In the genomic region with DNA sequence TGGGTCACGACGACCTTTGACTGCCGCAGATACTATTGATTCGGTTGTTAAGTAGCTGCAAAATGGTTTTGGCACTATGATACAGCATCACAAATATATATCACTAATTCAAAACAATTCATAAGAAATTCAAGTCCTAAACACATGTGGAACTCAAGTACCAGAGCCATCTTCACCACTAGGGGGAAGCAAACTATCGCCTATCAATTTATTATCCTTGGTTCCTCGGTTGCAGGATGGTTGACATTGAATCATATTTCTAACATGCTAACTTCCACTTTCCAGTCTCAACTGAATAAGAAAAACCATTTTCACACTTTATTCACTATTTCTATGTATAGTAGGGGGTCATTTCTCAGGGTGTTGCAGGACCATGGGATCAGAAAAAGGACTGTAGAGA, we compare ENCODE assay signal across 9 mouse cellular contexts. TPM values are rescaled to one million over a fixed set of nuclear protein-coding genes. Genes with fewer than 3 reads are reported as not detected.
A peak's percentile ranks its signal among the peaks of the same experiment; 100 is the strongest.
DNase-seq lines count a peak whose midpoint lies in the region; ATAC-seq and TF ChIP-seq lines count a peak whose summit lies in the region.
"Had no signal": no experiment of that assay in that cellular context is flagged by ENCODE, and none has a peak within 500 bp of the region (broad histone marks: within the 10 kb centered on the region; RNA-seq: fewer than 3 reads in every experiment).

No protein-coding gene starts in this region.

- no peak overlapping the region for H3K4me2 ChIP-seq in heart, embryonic 11.5 days
- no peak overlapping the region for H3K4me2 ChIP-seq in forebrain, embryonic 16.5 days (ENCODE audit: low read length)
- no peak overlapping the region for H3K4me2 ChIP-seq in midbrain, embryonic 12.5 days (replicated peaks)

- TF ChIP-seq CTCF in brain, embryonic 14.5 days (IDR thresholded peaks at IDR 0.05; ENCODE audit: borderline replicate concordance, extremely low read depth, insufficient read depth, insufficient read length), result peak; percentile 61

- TF ChIP-seq POLR2A in brain, embryonic 14.5 days (IDR thresholded peaks at IDR 0.05; ENCODE audit: borderline replicate concordance, extremely low read depth, insufficient read depth, insufficient read length, poor library complexity, severe bottlenecking), result no peak

- H3K4me1 ChIP-seq in heart, embryonic 11.5 days (ENCODE audit: control insufficient read depth, insufficient read depth, low read length), result no peaks in the 10 kb centered on the region
- peaks cover 12% of the 10 kb centered on the region for H3K4me1 ChIP-seq in forebrain, embryonic 16.5 days (replicated peaks; ENCODE audit: control insufficient read depth, insufficient read depth, low read length)
- H3K4me1 ChIP-seq in midbrain, embryonic 12.5 days, result no peaks in the 10 kb centered on the region; the same call in 1 of the 2 replicates

- H3K9ac ChIP-seq in heart, embryonic 11.5 days (ENCODE audit: low read depth, low read length), result no peak overlapping the region
- H3K9ac ChIP-seq in forebrain, embryonic 16.5 days (replicated peaks; ENCODE audit: low read depth, low read length), result no peak overlapping the region
- H3K9ac ChIP-seq in midbrain, embryonic 12.5 days (replicated peaks), result no peak overlapping the region

- H3K9me3 ChIP-seq in heart, embryonic 11.5 days (replicated peaks; ENCODE audit: control insufficient read depth, low read length), result no peaks in the 10 kb centered on the region
- H3K9me3 ChIP-seq in forebrain, embryonic 16.5 days (ENCODE audit: control insufficient read depth, low read length), result no peaks in the 10 kb centered on the region
- no peaks in the 10 kb centered on the region for H3K9me3 ChIP-seq in midbrain, embryonic 12.5 days

- no peaks in the 10 kb centered on the region for H3K27me3 ChIP-seq in heart, embryonic 11.5 days (ENCODE audit: control insufficient read depth, insufficient read depth, low read length)
- no peaks in the 10 kb centered on the region for H3K27me3 ChIP-seq in forebrain, embryonic 16.5 days (replicated peaks; ENCODE audit: control insufficient read depth, insufficient read depth, low read length)
- H3K27me3 ChIP-seq in midbrain, embryonic 12.5 days, result no peaks in the 10 kb centered on the region

- ATAC-seq in heart, embryonic 11.5 days (replicated peaks; ENCODE audit: insufficient number of reproducible peaks, low FRiP score, low TSS enrichment), result no peak
- peak; percentile 61 for ATAC-seq in forebrain, embryonic 16.5 days
- ATAC-seq in midbrain, embryonic 12.5 days (ENCODE audit: low FRiP score, low read depth), result 0 out of 2 replicates have a peak, but pooled peaks have one; percentile 38

- H3K36me3 ChIP-seq in heart, embryonic 11.5 days (ENCODE audit: control insufficient read depth, insufficient read depth, low read length), result no peaks in the 10 kb centered on the region
- no peaks in the 10 kb centered on the region for H3K36me3 ChIP-seq in forebrain, embryonic 16.5 days (ENCODE audit: control insufficient read depth, insufficient read depth)
- H3K36me3 ChIP-seq in midbrain, embryonic 12.5 days, result no peaks in the 10 kb centered on the region

- no peak overlapping the region for H3K27ac ChIP-seq in heart, embryonic 11.5 days (ENCODE audit: low read depth, low read length)
- H3K27ac ChIP-seq in forebrain, embryonic 16.5 days (ENCODE audit: low read length), result no peak overlapping the region
- H3K27ac ChIP-seq in midbrain, embryonic 12.5 days (replicated peaks), result no peak overlapping the region

- 30% methylated on average over 6 of the region's 6 CpGs for WGBS in heart, embryonic 11.5 days (ENCODE audit: insufficient replicate concordance)
- WGBS in forebrain, embryonic 16.5 days, result 28% methylated on average over 6 of the region's 6 CpGs
- 34% methylated on average over 6 of the region's 6 CpGs for WGBS in midbrain, embryonic 12.5 days

- H3K4me3 ChIP-seq in heart, embryonic 11.5 days (ENCODE audit: low read depth, low read length), result no peak overlapping the region
- no peak overlapping the region for H3K4me3 ChIP-seq in forebrain, embryonic 16.5 days (replicated peaks; ENCODE audit: low read length)
- H3K4me3 ChIP-seq in midbrain, embryonic 12.5 days, result no peak overlapping the region

- DNase-seq in heart, adult 18-20 months, result peak; percentile 33 to 73
- peak; percentile 81 for DNase-seq in CD4-positive, CD25-positive, alpha-beta regulatory T cell, adult 2 months (ENCODE audit: low read depth, low spot score)
- peak; percentile 91 for DNase-seq in brain, embryonic 14.5 days (ENCODE audit: low read depth)
- peak; percentile 39 to 87 for DNase-seq in layer of hippocampus, adult 18-20 months (ENCODE audit: low spot score in 2 of 2)
- DNase-seq in thymus, postnatal 4 days, result peak; percentile 28

RNA-seq across cellular contexts. Expression of gene Lap3, which starts 19.0 kb away (rescaled TPM):
- total RNA-seq in heart, adult 18-20 months (2021), result 100 to 1,000 TPM; 115 to 134 TPM
- 83.1 and 83.8 TPM in 2 replicates for polyA plus RNA-seq in heart, embryonic 11.5 days (2014; fragmentation: Nextera tagmentation; extraction: Ambion mirVana)
- 20.1 and 20.5 TPM in 2 replicates for polyA plus RNA-seq in brain, embryonic 14.5 days (2012; rRNA removed)
- polyA plus RNA-seq in forebrain, embryonic 16.5 days (2015; fragmentation: Nextera tagmentation; extraction: Ambion mirVana), result 35.4 and 41.9 TPM in 2 replicates
- total RNA-seq in layer of hippocampus, adult 18-20 months (2021), result 10 to 100 TPM; 59.5 to 60.1 TPM
- polyA plus RNA-seq in midbrain, embryonic 12.5 days (2016; fragmentation: Nextera tagmentation; extraction: Ambion mirVana), result 55.4 and 64.2 TPM in 2 replicates

RNA-seq across cellular contexts. Expression of gene Clrn2, which starts 20.7 kb away (rescaled TPM):
- not detected for total RNA-seq in heart, adult 18-20 months (2021)
- not detected in 2 replicates for polyA plus RNA-seq in heart, embryonic 11.5 days (2014; fragmentation: Nextera tagmentation; extraction: Ambion mirVana)
- 0.13 and 0.18 TPM in 2 replicates for polyA plus RNA-seq in brain, embryonic 14.5 days (2012; rRNA removed)
- polyA plus RNA-seq in forebrain, embryonic 16.5 days (2015; fragmentation: Nextera tagmentation; extraction: Ambion mirVana), result not detected in 2 replicates
- 1 to 10 TPM in 1 of 2 experiments, under 1 TPM in 1; 0.61 to 1.0 TPM for total RNA-seq in layer of hippocampus, adult 18-20 months (2021)
- polyA plus RNA-seq in midbrain, embryonic 12.5 days (2016; fragmentation: Nextera tagmentation; extraction: Ambion mirVana), result 0.32 TPM in 1 of 2 replicates, not detected in the other
- polyA plus RNA-seq: large intestine, adult 2 months had no signal

RNA-seq across cellular contexts. Expression of gene Qdpr, which starts 24.2 kb away (rescaled TPM):
- total RNA-seq in heart, adult 18-20 months (2021), result 10 to 100 TPM; 90.5 to 92.1 TPM
- polyA plus RNA-seq in heart, embryonic 11.5 days (2014; fragmentation: Nextera tagmentation; extraction: Ambion mirVana), result 82.5 and 84.0 TPM in 2 replicates
- 65.7 and 66.4 TPM in 2 replicates for polyA plus RNA-seq in brain, embryonic 14.5 days (2012; rRNA removed)
- polyA plus RNA-seq in forebrain, embryonic 16.5 days (2015; fragmentation: Nextera tagmentation; extraction: Ambion mirVana), result 107 and 108 TPM in 2 replicates
- 100 to 1,000 TPM; 201 to 228 TPM for total RNA-seq in layer of hippocampus, adult 18-20 months (2021)
- polyA plus RNA-seq in midbrain, embryonic 12.5 days (2016; fragmentation: Nextera tagmentation; extraction: Ambion mirVana), result 106 and 111 TPM in 2 replicates

RNA-seq across cellular contexts. Expression of gene Med28, which starts 45.8 kb away (rescaled TPM):
- 10 to 100 TPM; 56.7 to 61.3 TPM for total RNA-seq in heart, adult 18-20 months (2021)
- 192 and 200 TPM in 2 replicates for polyA plus RNA-seq in heart, embryonic 11.5 days (2014; fragmentation: Nextera tagmentation; extraction: Ambion mirVana)
- polyA plus RNA-seq in brain, embryonic 14.5 days (2012; rRNA removed), result 133 and 165 TPM in 2 replicates
- 269 and 289 TPM in 2 replicates for polyA plus RNA-seq in forebrain, embryonic 16.5 days (2015; fragmentation: Nextera tagmentation; extraction: Ambion mirVana)
- 100 to 1,000 TPM; 105 to 120 TPM for total RNA-seq in layer of hippocampus, adult 18-20 months (2021)
- polyA plus RNA-seq in midbrain, embryonic 12.5 days (2016; fragmentation: Nextera tagmentation; extraction: Ambion mirVana), result 277 and 287 TPM in 2 replicates

Comparison
In these comparisons a context has a peak if more than half of its experiments do, and no peak if none do; other contexts are left out.
1. DNase-seq: peak in every context shown above with its lines; median percentile 91 in brain, embryonic 14.5 days; 81 in CD4-positive, CD25-positive, alpha-beta regulatory T cell, adult 2 months; 63 in layer of hippocampus, adult 18-20 months; 53 in heart, adult 18-20 months; 28 in thymus, postnatal 4 days.